Comparison of ENCODE assay signal across 8 mouse cellular contexts in genomic region chr1:193702707-193703419, GRCm38 (mm10).
DNase-seq lines count a peak whose midpoint lies in the region; ATAC-seq lines count a peak whose summit lies in the region.

No protein-coding gene starts in this region.

- DNase-seq in left cerebral cortex, adult 18-20 months (ENCODE audit: low spot score in 2 of 2) = peak; percentile 46 to 48
- DNase-seq in left cerebral cortex, adult 11 months (ENCODE audit: low spot score) = no peak
- peak; percentile 47 for DNase-seq in c-Kit-positive CD71-positive TER-119-negative erythroid progenitor cells, embryonic 14.5 days (ENCODE audit: low read depth)
- peak; percentile 65 to 71 for DNase-seq in layer of hippocampus, postnatal 10 days (ENCODE audit: low spot score in 2 of 2)
- DNase-seq in mesoderm, embryonic 11.5 days (ENCODE audit: low read depth, low spot score) = peak; percentile 71
- DNase-seq in spleen, postnatal 10 days (ENCODE audit: low spot score in 2 of 2) = peak; percentile 12 to 54

- ATAC-seq in forebrain, embryonic 12.5 days (ENCODE audit: low FRiP score) = peak; percentile 51
- ATAC-seq in hindbrain, embryonic 12.5 days (ENCODE audit: low FRiP score) = peak; percentile 43

- 13% methylated on average over 15 of the region's 15 CpGs for WGBS in forebrain, embryonic 12.5 days
- 15% methylated on average over 15 of the region's 15 CpGs for WGBS in hindbrain, embryonic 12.5 days

- H3K4me3 ChIP-seq in forebrain, embryonic 12.5 days (replicated peaks) = peak overlapping the region; percentile 29
- peak overlapping the region; percentile 24; the same call in 1 of the 2 replicates for H3K4me3 ChIP-seq in hindbrain, embryonic 12.5 days

- H3K27me3 ChIP-seq in forebrain, embryonic 12.5 days = peaks cover 19% of the 10 kb centered on the region; the same call in 1 of the 2 replicates
- 0 out of 2 replicates have a peak, but pooled peaks cover 4% of the 10 kb centered on the region for H3K27me3 ChIP-seq in hindbrain, embryonic 12.5 days

- H3K9ac ChIP-seq in forebrain, embryonic 12.5 days = no peak overlapping the region; the same call in 1 of the 2 replicates
- peak overlapping the region; percentile 45 for H3K9ac ChIP-seq in hindbrain, embryonic 12.5 days

- H3K36me3 ChIP-seq in forebrain, embryonic 12.5 days (replicated peaks) = no peaks in the 10 kb centered on the region
- no peaks in the 10 kb centered on the region for H3K36me3 ChIP-seq in hindbrain, embryonic 12.5 days

- H3K9me3 ChIP-seq in forebrain, embryonic 12.5 days = no peaks in the 10 kb centered on the region
- no peaks in the 10 kb centered on the region for H3K9me3 ChIP-seq in hindbrain, embryonic 12.5 days (replicated peaks)

- peaks cover 14% of the 10 kb centered on the region for H3K4me1 ChIP-seq in forebrain, embryonic 12.5 days
- peaks cover 13% of the 10 kb centered on the region for H3K4me1 ChIP-seq in hindbrain, embryonic 12.5 days

- H3K4me2 ChIP-seq in forebrain, embryonic 12.5 days = peak overlapping the region; percentile 52
- H3K4me2 ChIP-seq in hindbrain, embryonic 12.5 days (replicated peaks) = peak overlapping the region; percentile 53

- peak overlapping the region; percentile 42 for H3K27ac ChIP-seq in forebrain, embryonic 12.5 days
- peak overlapping the region; percentile 50 for H3K27ac ChIP-seq in hindbrain, embryonic 12.5 days
